Mouse (Mus musculus) lung, adult 18-20 months (tissue): ENCODE measurements at regions not wholly inside any gene's neighbourhood (a gene's known extent, or its start where the extent isn't known, plus 50 kb on each side); places are given as distances from the start of the nearest gene placed in this dataset.
"Not testable (repeated sequence)": the region's sequence is repeated elsewhere in the genome, so short reads cannot be mapped to it uniquely, and the experiment has no call there.

ENCODE experiments used
- DNase-seq, 2 experiments: peaks; one replicate each; pipeline ENCODE4 v3.0.0; 2022; ENCODE audit warnings: mixed read lengths in 2 of 2

GRCm38 (mm10) chr13:35606857-35607561, 52.6 kb upstream of the Cdyl start:
- not testable (repeated sequence) for DNase-seq

- DNase-seq, result no peak
Measured at GRCm38 (mm10) chr13:35607710-35608109, 51.9 kb upstream of the Cdyl start.
